Mouse (Mus musculus): ENCODE measurements around the gene Ccnb1. TPM values are rescaled to one million over a fixed set of nuclear protein-coding genes. Genes with fewer than 3 reads are reported as not detected.

Ccnb1 gene
- polyA plus RNA-seq, 1 experiment from 2014 or later = 322 TPM

DNA sequence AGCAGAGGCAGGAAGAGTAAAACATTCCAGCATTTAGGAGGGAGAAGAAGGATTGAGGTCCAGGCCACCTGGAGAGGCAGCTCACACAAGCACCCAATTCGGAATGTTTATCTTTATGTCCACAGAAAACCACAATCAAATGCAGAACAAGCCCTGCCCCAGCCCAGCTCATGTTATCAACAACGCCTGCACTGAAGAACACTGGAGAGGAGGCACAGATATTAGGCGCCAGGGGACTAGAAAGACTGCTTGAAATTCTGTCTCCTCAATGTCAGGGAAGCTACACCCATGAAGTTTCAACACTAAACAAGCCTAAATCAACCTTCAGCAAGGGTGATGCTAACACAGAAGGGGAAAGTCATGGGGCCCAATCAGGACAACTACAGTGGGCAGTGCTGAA lies 8.9 kb downstream of the Ccnb1 start:
- DNase-seq (ENCODE audit: low spot score) = no peak
- Histone ChIP-seq H3K4me2 (replicated peaks; ENCODE audit: low read depth, low read length) (no peak overlapping the region), H3K27me3 (ENCODE audit: control insufficient read depth, insufficient read depth, low read length) (no peaks in the 10 kb centered on the region), H3K9me3 (ENCODE audit: control insufficient read depth, low read length) (no peaks in the 10 kb centered on the region), H3K27ac (ENCODE audit: low read depth, low read length) (no peak overlapping the region), H3K9ac (ENCODE audit: low read depth, low read length) (no peak overlapping the region), H3K4me3 (ENCODE audit: low read depth, low read length) (no peak overlapping the region), H3K4me1 (replicated peaks; ENCODE audit: control insufficient read depth, insufficient read depth, low read length) (no peaks in the 10 kb centered on the region), H3K36me3 (ENCODE audit: control insufficient read depth, insufficient read depth, low read length) (peaks cover 2% of the 10 kb centered on the region; the same call in 1 of the 2 replicates)
- no peak for ATAC-seq (ENCODE audit: low FRiP score)
- 76% methylated on average over 3 of the region's 3 CpGs for WGBS

- Histone ChIP-seq H3K27ac (ENCODE audit: low read depth, low read length) (no peak overlapping the region), H3K4me2 (replicated peaks; ENCODE audit: low read depth, low read length) (no peak overlapping the region)
- no peak for ATAC-seq (ENCODE audit: low FRiP score)
Observed at GRCm38 (mm10) chr13:100776710-100777109, 9.7 kb downstream of the Ccnb1 start.

DNA sequence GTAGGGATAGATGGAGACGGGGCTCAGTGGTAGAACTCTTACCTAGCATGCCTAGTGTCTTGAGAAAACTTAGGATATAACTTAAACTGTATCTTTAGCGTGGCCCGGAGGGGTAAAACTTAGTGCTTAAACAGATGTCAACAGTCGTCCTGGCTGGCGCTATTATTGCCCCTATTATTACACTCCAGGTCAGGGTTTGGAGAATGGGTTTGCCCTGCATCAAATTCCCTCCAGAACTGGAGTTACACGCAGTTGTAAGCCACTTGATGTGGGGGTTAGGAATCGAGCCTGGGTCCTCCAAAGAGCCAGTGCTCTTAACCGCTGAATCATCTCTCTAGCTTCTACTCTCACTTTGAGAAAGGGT lies 10.3 kb downstream of the Ccnb1 start:
- WGBS = 20% methylated on average over 8 of the region's 8 CpGs
- ATAC-seq (ENCODE audit: low FRiP score) = no peak; the same call in 1 of the 2 replicates
- Histone ChIP-seq H3K36me3 (ENCODE audit: control insufficient read depth, insufficient read depth, low read length) (no peaks in the 10 kb centered on the region), H3K4me1 (replicated peaks; ENCODE audit: control insufficient read depth, insufficient read depth, low read length) (no peaks in the 10 kb centered on the region), H3K27ac (ENCODE audit: low read depth, low read length) (peak overlapping the region; percentile 19; the same call in 1 of the 2 replicates), H3K4me2 (replicated peaks; ENCODE audit: low read depth, low read length) (peak overlapping the region; percentile 79), H3K9me3 (ENCODE audit: control insufficient read depth, low read length) (no peaks in the 10 kb centered on the region), H3K9ac (ENCODE audit: low read depth, low read length) (peak overlapping the region; percentile 73; the same call in 1 of the 2 replicates), H3K27me3 (ENCODE audit: control insufficient read depth, insufficient read depth, low read length) (no peaks in the 10 kb centered on the region), H3K4me3 (ENCODE audit: low read depth, low read length) (peak overlapping the region; percentile 88)
- no peak for DNase-seq (ENCODE audit: low spot score)

More at GRCm38 (mm10) chr13:100776710-100777109, 9.7 kb downstream of the Ccnb1 start:
- H3K9ac ChIP-seq (ENCODE audit: low read depth, low read length) = no peak overlapping the region
- no peak overlapping the region for H3K4me3 ChIP-seq (ENCODE audit: low read depth, low read length)
- no peak for DNase-seq (ENCODE audit: low spot score)
- H3K27me3 ChIP-seq (ENCODE audit: control insufficient read depth, insufficient read depth, low read length) = no peaks in the 10 kb centered on the region
- no peaks in the 10 kb centered on the region for H3K4me1 ChIP-seq (replicated peaks; ENCODE audit: control insufficient read depth, insufficient read depth, low read length)
- 68% methylated on average over 6 of the region's 6 CpGs for WGBS
- H3K9me3 ChIP-seq (ENCODE audit: control insufficient read depth, low read length) = no peaks in the 10 kb centered on the region
- no peaks in the 10 kb centered on the region; the same call in 1 of the 2 replicates for H3K36me3 ChIP-seq (ENCODE audit: control insufficient read depth, insufficient read depth, low read length)

GRCm38 (mm10) chr13:100775252-100776055 lies 10.9 kb downstream of the Ccnb1 start, which contains the start of gene Cenph:
Gene Cenph, minus strand, starts transcription at chr13:100775899.
- H3K27me3 ChIP-seq (ENCODE audit: control insufficient read depth, insufficient read depth, low read length) = no peaks in the 10 kb centered on the region
- peak within 1 kb of the TSS; percentile 19; the same call in 1 of the 2 replicates for H3K27ac ChIP-seq (ENCODE audit: low read depth, low read length)
- no peaks in the 10 kb centered on the region; the same call in 1 of the 2 replicates for H3K36me3 ChIP-seq (ENCODE audit: control insufficient read depth, insufficient read depth, low read length)
- H3K9ac ChIP-seq (ENCODE audit: low read depth, low read length) = peak within 1 kb of the TSS; percentile 73
- H3K4me2 ChIP-seq (replicated peaks; ENCODE audit: low read depth, low read length) = peak within 1 kb of the TSS; percentile 79
- DNase-seq (ENCODE audit: low spot score) = peak; percentile 95
- ATAC-seq (ENCODE audit: low FRiP score) = peak; percentile 95
- no peaks in the 10 kb centered on the region for H3K4me1 ChIP-seq (replicated peaks; ENCODE audit: control insufficient read depth, insufficient read depth, low read length)
- under 1% methylated on average over 46 of the region's 46 CpGs for WGBS
- no peaks in the 10 kb centered on the region for H3K9me3 ChIP-seq (ENCODE audit: control insufficient read depth, low read length)
- peak within 1 kb of the TSS; percentile 88 for H3K4me3 ChIP-seq (ENCODE audit: low read depth, low read length)

GRCm38 (mm10) chr13:100774704-100775103 lies 11.7 kb downstream of the Ccnb1 start:
- H3K4me1 ChIP-seq (replicated peaks; ENCODE audit: control insufficient read depth, insufficient read depth, low read length) = no peaks in the 10 kb centered on the region
- H3K27ac ChIP-seq (ENCODE audit: low read depth, low read length) = no peak overlapping the region
- H3K36me3 ChIP-seq (ENCODE audit: control insufficient read depth, insufficient read depth, low read length) = peaks cover 2% of the 10 kb centered on the region; the same call in 1 of the 2 replicates
- H3K9me3 ChIP-seq (ENCODE audit: control insufficient read depth, low read length) = no peaks in the 10 kb centered on the region
- no peak for DNase-seq (ENCODE audit: low spot score)
- peak overlapping the region; percentile 73 for H3K9ac ChIP-seq (ENCODE audit: low read depth, low read length)
- H3K4me2 ChIP-seq (replicated peaks; ENCODE audit: low read depth, low read length) = peak overlapping the region; percentile 79
- no peaks in the 10 kb centered on the region for H3K27me3 ChIP-seq (ENCODE audit: control insufficient read depth, insufficient read depth, low read length)
- peak overlapping the region; percentile 88 for H3K4me3 ChIP-seq (ENCODE audit: low read depth, low read length)
- no peak for ATAC-seq (ENCODE audit: low FRiP score)

GRCm38 (mm10) chr13:100755329-100755728 lies 31.0 kb downstream of the Ccnb1 start:
- DNase-seq (ENCODE audit: low spot score) (no peak), ATAC-seq (ENCODE audit: low FRiP score) (no peak)
- Histone ChIP-seq H3K4me2 (replicated peaks; ENCODE audit: low read depth, low read length) (no peak overlapping the region), H3K9ac (ENCODE audit: low read depth, low read length) (no peak overlapping the region), H3K27me3 (ENCODE audit: control insufficient read depth, insufficient read depth, low read length) (no peaks in the 10 kb centered on the region), H3K9me3 (ENCODE audit: control insufficient read depth, low read length) (no peaks in the 10 kb centered on the region), H3K27ac (ENCODE audit: low read depth, low read length) (no peak overlapping the region), H3K4me3 (ENCODE audit: low read depth, low read length) (no peak overlapping the region), H3K36me3 (ENCODE audit: control insufficient read depth, insufficient read depth, low read length) (no peaks in the 10 kb centered on the region), H3K4me1 (replicated peaks; ENCODE audit: control insufficient read depth, insufficient read depth, low read length) (no peaks in the 10 kb centered on the region)
- WGBS = 89% methylated on average over 2 of the region's 2 CpGs

DNA sequence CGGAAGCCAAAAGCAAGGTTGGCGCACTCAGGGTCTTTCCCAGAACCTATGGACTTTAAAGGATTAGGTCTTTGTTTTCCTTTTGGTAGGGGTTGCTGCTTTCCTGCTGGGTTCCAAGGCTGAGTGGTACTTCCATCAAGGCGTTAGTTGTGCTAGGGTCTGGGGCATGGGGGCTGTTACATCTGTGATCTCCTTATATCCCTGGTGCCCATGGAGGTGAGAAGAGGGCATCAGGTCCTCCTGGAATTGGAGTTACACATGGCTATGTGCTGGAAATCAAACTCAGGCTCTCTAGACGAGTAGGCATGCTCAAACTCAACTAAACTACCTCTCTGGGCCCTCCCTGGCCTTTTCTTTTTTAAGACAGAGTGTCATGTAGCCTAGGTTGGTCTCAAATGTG lies 32.2 kb downstream of the Ccnb1 start:
- Histone ChIP-seq H3K36me3 (ENCODE audit: control insufficient read depth, insufficient read depth, low read length) (no peaks in the 10 kb centered on the region), H3K4me1 (replicated peaks; ENCODE audit: control insufficient read depth, insufficient read depth, low read length) (no peaks in the 10 kb centered on the region), H3K4me2 (replicated peaks; ENCODE audit: low read depth, low read length) (no peak overlapping the region), H3K9ac (ENCODE audit: low read depth, low read length) (no peak overlapping the region), H3K9me3 (ENCODE audit: control insufficient read depth, low read length) (no peaks in the 10 kb centered on the region), H3K27ac (ENCODE audit: low read depth, low read length) (no peak overlapping the region), H3K27me3 (ENCODE audit: control insufficient read depth, insufficient read depth, low read length) (no peaks in the 10 kb centered on the region), H3K4me3 (ENCODE audit: low read depth, low read length) (no peak overlapping the region)
- 65% methylated on average over 4 of the region's 4 CpGs for WGBS
- no peak for ATAC-seq (ENCODE audit: low FRiP score)
- DNase-seq (ENCODE audit: low spot score) = no peak

DNA sequence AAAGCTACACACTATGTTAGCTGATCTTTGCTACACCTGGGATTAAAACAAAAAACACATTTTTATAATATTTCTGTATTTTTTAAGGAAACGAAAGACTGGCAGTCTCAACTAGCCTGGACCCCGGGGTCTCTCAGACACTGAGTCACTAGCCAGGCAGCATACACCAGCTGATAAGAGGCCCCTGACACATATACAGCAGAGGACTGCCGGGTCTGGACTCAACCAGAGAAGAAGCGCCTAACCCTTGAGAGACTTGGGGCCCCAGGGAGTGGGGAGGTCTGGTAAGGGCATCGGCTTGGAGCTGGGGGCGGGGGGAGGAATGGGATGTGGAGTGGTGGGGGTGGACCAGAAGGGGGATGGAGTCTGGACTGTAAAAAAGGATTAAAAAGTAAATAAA lies 33.4 kb downstream of the Ccnb1 start:
- Histone ChIP-seq H3K4me2 (replicated peaks; ENCODE audit: low read depth, low read length) (no peak overlapping the region), H3K27me3 (ENCODE audit: control insufficient read depth, insufficient read depth, low read length) (no peaks in the 10 kb centered on the region), H3K9ac (ENCODE audit: low read depth, low read length) (no peak overlapping the region), H3K27ac (ENCODE audit: low read depth, low read length) (no peak overlapping the region), H3K36me3 (ENCODE audit: control insufficient read depth, insufficient read depth, low read length) (no peaks in the 10 kb centered on the region), H3K4me1 (replicated peaks; ENCODE audit: control insufficient read depth, insufficient read depth, low read length) (no peaks in the 10 kb centered on the region), H3K4me3 (ENCODE audit: low read depth, low read length) (no peak overlapping the region), H3K9me3 (ENCODE audit: control insufficient read depth, low read length) (no peaks in the 10 kb centered on the region)
- DNase-seq (ENCODE audit: low spot score) = no peak
- no peak for ATAC-seq (ENCODE audit: low FRiP score)
- WGBS = 93% methylated on average over 6 of the region's 6 CpGs

- Histone ChIP-seq H3K9me3 (ENCODE audit: control insufficient read depth, low read length) (no peaks in the 10 kb centered on the region), H3K4me3 (ENCODE audit: low read depth, low read length) (no peak overlapping the region), H3K4me2 (replicated peaks; ENCODE audit: low read depth, low read length) (no peak overlapping the region), H3K36me3 (ENCODE audit: control insufficient read depth, insufficient read depth, low read length) (no peaks in the 10 kb centered on the region), H3K27ac (ENCODE audit: low read depth, low read length) (no peak overlapping the region), H3K4me1 (replicated peaks; ENCODE audit: control insufficient read depth, insufficient read depth, low read length) (no peaks in the 10 kb centered on the region), H3K27me3 (ENCODE audit: control insufficient read depth, insufficient read depth, low read length) (no peaks in the 10 kb centered on the region), H3K9ac (ENCODE audit: low read depth, low read length) (no peak overlapping the region)
- no peak for ATAC-seq (ENCODE audit: low FRiP score)
- no peak for DNase-seq (ENCODE audit: low spot score)
- 88% methylated on average over 8 of the region's 8 CpGs for whole genome bisulfite sequencing
Observed at GRCm38 (mm10) chr13:100752529-100752928, 33.8 kb downstream of the Ccnb1 start.
